Mouse (Mus musculus) midbrain, embryonic 14.5 days (tissue): Measurements from ENCODE around the gene Tom1l1. TPM values are rescaled to one million over a fixed set of nuclear protein-coding genes. Genes with fewer than 3 reads are reported as not detected.
A peak's percentile ranks its signal among the peaks of the same experiment; 100 is the strongest.

Source experiments
- ATAC-seq: fragments of 200-750 bp; cut with Nextera tagmentation; 2 replicates; pipeline ENCODE4 v1.8.0; 2017; ENCODE audit warnings: moderate number of reproducible peaks, moderate library complexity; ENCODE audit not compliant: low FRiP score, low TSS enrichment
- DNase-seq: peaks from one replicate; pipeline ENCODE4 v3.0.0-alpha.2; 2015
- H3K27ac ChIP-seq: fragments of 300-500 bp; sonication (generic); replicated peaks from 2 replicates; pipeline ENCODE4 v1.5.1; 2014; ENCODE audit warnings: mild to moderate bottlenecking, low read depth, low read length, moderate library complexity
- H3K27me3 ChIP-seq: fragments of 300-500 bp; sonication (generic); 2 replicates; pipeline ENCODE4 v1.6.1; 2014; ENCODE audit warnings: low read length, control low read depth, mixed read lengths; ENCODE audit not compliant: control insufficient read depth, insufficient read depth
- H3K36me3 ChIP-seq: fragments of 300-500 bp; sonication (generic); 2 replicates; pipeline ENCODE4 v1.6.1; 2014; ENCODE audit warnings: low read length, control low read depth; ENCODE audit not compliant: control insufficient read depth, insufficient read depth
- H3K4me1 ChIP-seq: fragments of 300-500 bp; sonication (generic); 2 replicates; pipeline ENCODE4 v1.6.1; 2014; ENCODE audit warnings: mild to moderate bottlenecking, antibody characterized with exemption, low read length, control low read depth; ENCODE audit not compliant: control insufficient read depth, insufficient read depth
- H3K4me2 ChIP-seq: fragments of 300-500 bp; sonication (generic); 2 replicates; pipeline ENCODE4 v1.6.1; 2014; ENCODE audit warnings: mild to moderate bottlenecking, low read length, moderate library complexity
- H3K4me3 ChIP-seq: fragments of 300-500 bp; sonication (generic); replicated peaks from 2 replicates; pipeline ENCODE4 v1.5.1; 2014; ENCODE audit warnings: low read depth, low read length
- H3K9ac ChIP-seq: fragments of 300-500 bp; sonication (generic); replicated peaks from 2 replicates; pipeline ENCODE4 v1.6.1; 2014; ENCODE audit warnings: mild to moderate bottlenecking, low read length, moderate library complexity
- H3K9me3 ChIP-seq: fragments of 300-500 bp; sonication (generic); 2 replicates; pipeline ENCODE4 v1.6.1; 2016; ENCODE audit warnings: low read length, control low read depth, mixed read lengths; ENCODE audit not compliant: control insufficient read depth
- WGBS: fragments of 180-500 bp; shearing (Covaris S2); extraction: QIAGEN DNeasy Blood & Tissue Kit; methylation state at CpG from one replicate; pipeline ENCODE4 v1.1.7; 2014; 5-methylcytosine and 5-hydroxymethylcytosine counted together
- polyA plus RNA-seq: library from polyadenylated mRNA; unstranded; fragments of >200 nt; fragmentation: Nextera tagmentation; extraction: Ambion mirVana; gene quantifications from 2 replicates; pipeline ENCODE4 v1.2.1, GENCODE M21; 2014

Tom1l1 gene
- polyA plus RNA-seq, 1 experiment from 2014 or later, result 16.9 TPM

DNA sequence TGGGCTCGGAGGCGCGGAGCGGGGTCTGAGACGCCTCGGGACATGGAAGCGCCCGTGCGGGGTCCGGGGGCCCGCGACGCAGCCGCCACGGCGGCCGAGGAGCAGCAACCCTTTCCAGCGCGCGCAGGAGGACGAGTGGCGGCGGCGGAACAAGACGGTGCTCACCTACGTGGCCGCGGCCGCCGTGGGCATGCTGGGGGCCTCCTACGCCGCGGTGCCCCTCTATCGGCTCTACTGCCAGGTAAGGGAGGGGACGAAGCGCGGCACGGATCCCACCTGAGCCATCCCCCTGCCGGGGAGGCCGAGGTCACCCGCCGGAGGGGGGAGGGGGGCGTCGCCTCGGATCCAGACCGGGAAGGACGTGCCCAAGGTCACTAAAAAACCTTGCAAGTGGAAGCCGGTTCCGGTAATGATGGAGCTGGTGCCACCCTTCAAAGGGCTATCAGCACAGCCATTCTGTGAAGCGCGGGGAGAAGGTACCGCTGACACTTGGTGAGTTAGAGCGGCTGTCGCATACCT, 49.8 kb downstream of the Tom1l1 start:
- no peak; the same call in 1 of the 2 replicates for ATAC-seq
- peaks cover 13% of the 10 kb centered on the region for H3K36me3 ChIP-seq
- H3K27ac ChIP-seq, result peak overlapping the region; percentile 96
- peak overlapping the region; percentile 99 for H3K4me3 ChIP-seq
- peaks cover 23% of the 10 kb centered on the region for H3K4me1 ChIP-seq
- WGBS, result under 1% methylated on average over 51 of the region's 54 CpGs
- no peaks in the 10 kb centered on the region for H3K9me3 ChIP-seq
- H3K27me3 ChIP-seq, result no peaks in the 10 kb centered on the region
- peak overlapping the region; percentile 73 for H3K4me2 ChIP-seq
- peak overlapping the region; percentile 99 for H3K9ac ChIP-seq
- DNase-seq, result peak; percentile 66

DNA sequence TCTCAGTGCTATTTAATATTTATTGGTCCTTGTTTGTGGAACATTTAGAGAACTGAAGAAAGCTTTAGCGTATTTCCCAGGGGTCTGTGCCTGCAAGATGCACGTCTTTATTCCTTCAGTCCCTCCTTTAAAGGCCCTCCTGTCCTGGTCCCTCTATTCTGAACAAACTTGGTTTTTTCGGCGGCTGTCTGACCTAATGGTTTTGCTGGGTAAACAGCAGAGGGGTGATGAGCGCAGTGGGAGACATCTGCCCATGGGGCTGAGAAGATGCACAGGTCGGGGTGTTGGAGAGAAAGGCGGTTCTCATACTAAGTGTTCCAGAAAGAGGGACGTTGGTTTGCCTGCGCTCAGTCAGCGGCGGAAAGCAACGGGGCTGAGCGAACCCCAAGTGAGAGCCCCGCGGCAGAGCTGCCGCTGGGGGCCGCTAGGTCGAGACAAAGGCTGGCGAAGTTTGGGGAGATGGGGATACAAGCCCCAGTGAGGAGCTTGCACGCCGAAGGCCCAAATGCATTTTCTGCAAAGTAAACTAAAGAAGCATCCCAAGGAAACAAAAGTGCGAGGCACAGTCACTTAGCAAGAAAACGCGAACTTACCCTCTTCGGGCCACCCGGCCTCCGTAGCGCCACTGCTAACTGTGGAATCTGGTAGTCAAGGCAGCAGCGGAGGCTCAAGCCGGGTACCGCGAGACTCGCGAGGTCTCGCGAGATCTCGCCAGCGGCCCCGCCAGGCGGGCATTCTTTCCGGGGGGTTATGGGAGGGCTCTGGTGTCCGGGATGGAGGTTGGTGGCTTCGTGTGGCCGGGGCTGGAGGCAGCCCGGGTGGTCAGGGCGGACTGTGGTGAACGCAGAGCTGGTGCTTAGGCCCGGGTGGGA, 50.5 kb downstream of the Tom1l1 start, which contains the start of the genes Stxbp4 and Cox11:
Gene Stxbp4, minus strand, starts transcription at position 645 of the 872 bp plus-strand sequence.
Gene Cox11, plus strand, starts transcription at position 734 of the 872 bp plus-strand sequence.
- peak within 1 kb of the TSS; percentile 99 for H3K9ac ChIP-seq
- peak; percentile 97 for ATAC-seq
- under 1% methylated on average over 48 of the region's 48 CpGs for WGBS

DNA sequence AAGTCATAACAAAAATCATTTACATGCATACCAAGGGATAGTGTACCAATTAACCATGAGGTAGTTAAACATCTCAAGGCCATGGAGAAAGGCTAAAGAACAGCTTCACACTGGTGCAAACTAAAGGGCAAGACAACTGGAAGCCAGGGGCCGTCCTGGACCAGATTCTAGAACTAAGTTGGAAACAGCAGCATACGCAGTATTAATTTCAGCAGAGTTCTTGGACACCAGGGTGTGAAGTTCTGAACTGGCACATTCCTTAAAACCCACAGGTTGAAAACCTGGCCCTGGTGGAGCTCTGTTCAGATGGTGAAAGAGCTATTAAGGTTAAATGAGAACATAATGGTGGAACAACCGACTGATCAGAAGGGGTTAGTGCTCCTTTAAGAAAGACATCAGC, 53.5 kb downstream of the Tom1l1 start:
- Histone ChIP-seq H3K27ac (no peak overlapping the region), H3K9me3 (no peaks in the 10 kb centered on the region), H3K27me3 (no peaks in the 10 kb centered on the region), H3K4me2 (no peak overlapping the region), H3K4me3 (no peak overlapping the region), H3K4me1 (peaks cover 15% of the 10 kb centered on the region), H3K36me3 (no peaks in the 10 kb centered on the region), H3K9ac (no peak overlapping the region)
- no peak for ATAC-seq
- 89% methylated on average over 3 of the region's 3 CpGs for WGBS
- DNase-seq, result no peak

More for the DNA sequence above, 50.5 kb downstream of the Tom1l1 start, which contains the start of the genes Stxbp4 and Cox11:
- H3K4me1 ChIP-seq, result peaks cover 23% of the 10 kb centered on the region
- peak within 1 kb of the TSS; percentile 73 for H3K4me2 ChIP-seq
- no peaks in the 10 kb centered on the region for H3K9me3 ChIP-seq
- H3K4me3 ChIP-seq, result peak within 1 kb of the TSS; percentile 99
- peak within 1 kb of the TSS; percentile 96 for H3K27ac ChIP-seq
- H3K36me3 ChIP-seq, result peaks cover 11% of the 10 kb centered on the region
- H3K27me3 ChIP-seq, result no peaks in the 10 kb centered on the region
- DNase-seq, result peak; percentile 99

DNA sequence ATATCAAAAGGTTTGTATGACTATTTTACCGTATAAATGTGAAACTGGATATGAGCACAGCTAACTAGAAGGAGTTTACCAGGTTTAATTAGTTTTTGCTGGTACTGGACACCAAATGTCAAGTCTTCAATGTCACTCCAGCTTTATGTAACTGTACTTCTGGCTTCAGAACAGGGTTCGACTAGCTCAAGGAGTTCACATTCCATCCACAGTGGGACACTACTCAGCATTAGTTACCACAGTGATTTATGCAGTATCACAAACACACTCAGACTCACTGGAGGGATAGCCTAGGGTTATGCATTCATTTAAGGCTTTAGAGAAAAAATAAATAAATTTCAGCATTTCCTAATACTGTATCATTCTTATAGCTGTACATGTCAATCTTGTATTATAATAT, 55.7 kb downstream of the Tom1l1 start:
- WGBS, result 89% methylated on average over 2 of the region's 2 CpGs
- Histone ChIP-seq H3K9ac (no peak overlapping the region), H3K36me3 (no peaks in the 10 kb centered on the region), H3K4me3 (no peak overlapping the region), H3K9me3 (no peaks in the 10 kb centered on the region), H3K4me1 (peaks cover 9% of the 10 kb centered on the region), H3K27me3 (no peaks in the 10 kb centered on the region), H3K4me2 (no peak overlapping the region), H3K27ac (no peak overlapping the region)
- DNase-seq, result no peak
- no peak for ATAC-seq

DNA sequence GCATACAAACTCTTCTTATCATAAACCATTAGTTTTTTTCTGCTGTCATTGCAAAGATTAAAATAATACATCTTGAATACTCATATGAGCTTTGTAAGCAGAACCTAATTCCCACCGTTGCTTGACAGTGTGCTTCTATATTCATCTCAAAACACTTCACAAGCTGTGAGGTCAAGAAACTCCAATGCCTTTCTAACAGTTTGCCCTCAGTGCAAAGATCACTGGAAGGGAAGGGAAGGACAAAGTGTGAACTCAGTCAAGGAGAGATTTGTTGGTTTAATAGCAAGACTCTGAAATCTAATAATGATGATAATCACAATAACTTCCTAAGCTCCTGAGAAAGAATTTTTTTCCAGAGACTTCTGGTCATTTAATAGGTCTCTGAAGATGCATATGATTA, 60.4 kb downstream of the Tom1l1 start:
- Histone ChIP-seq H3K4me2 (no peak overlapping the region), H3K36me3 (no peaks in the 10 kb centered on the region), H3K4me3 (no peak overlapping the region), H3K9ac (no peak overlapping the region), H3K27ac (no peak overlapping the region), H3K27me3 (no peaks in the 10 kb centered on the region), H3K4me1 (no peaks in the 10 kb centered on the region), H3K9me3 (no peaks in the 10 kb centered on the region)
- DNase-seq, result no peak
- ATAC-seq, result no peak
- 87% methylated on average over 1 of the region's 1 CpGs for WGBS

DNA sequence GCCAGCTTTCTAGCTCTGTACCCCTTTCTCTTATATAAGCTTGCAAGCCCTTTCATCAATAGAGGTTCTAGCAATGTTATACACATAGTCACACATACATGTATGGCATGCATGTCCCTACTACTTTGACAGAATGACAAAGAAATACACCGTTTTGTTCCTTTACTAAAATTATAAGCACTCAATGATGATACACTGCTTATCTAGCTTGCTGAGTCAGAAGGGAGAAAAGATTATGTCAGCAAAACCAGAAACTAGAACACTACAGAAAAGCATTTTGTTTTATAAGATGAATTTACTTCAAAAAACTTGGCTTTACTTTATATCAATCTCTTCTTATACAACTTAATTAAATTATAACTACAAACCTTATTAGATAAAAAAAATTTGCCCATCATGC, 63.0 kb downstream of the Tom1l1 start:
- Histone ChIP-seq H3K4me1 (no peaks in the 10 kb centered on the region), H3K27me3 (no peaks in the 10 kb centered on the region), H3K9me3 (no peaks in the 10 kb centered on the region), H3K36me3 (peaks cover 7% of the 10 kb centered on the region; the same call in 1 of the 2 replicates), H3K27ac (no peak overlapping the region), H3K9ac (no peak overlapping the region), H3K4me2 (no peak overlapping the region), H3K4me3 (no peak overlapping the region)
- no peak for ATAC-seq
- no peak for DNase-seq
- 85% methylated on average over 1 of the region's 1 CpGs for WGBS

DNA sequence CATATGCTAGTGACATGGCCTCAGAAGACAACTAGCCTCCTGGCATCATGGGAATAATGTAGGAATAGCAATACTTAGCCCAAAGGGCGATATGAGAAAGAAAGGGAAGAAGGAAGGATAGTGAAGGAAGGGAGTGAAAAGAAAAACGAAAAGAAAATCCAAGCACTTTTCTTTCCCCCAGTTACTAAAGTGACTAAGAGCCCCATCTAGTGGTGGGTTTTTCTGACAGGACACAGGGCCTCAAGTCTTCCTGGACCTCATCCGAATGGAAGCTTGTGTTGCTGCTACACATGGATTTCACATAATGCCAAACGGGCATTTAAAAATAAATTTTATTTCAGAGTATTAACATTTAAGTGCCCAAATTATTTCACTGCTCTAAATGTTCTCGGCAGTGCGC, 64.7 kb downstream of the Tom1l1 start:
- Histone ChIP-seq H3K27me3 (no peaks in the 10 kb centered on the region), H3K27ac (no peak overlapping the region), H3K9me3 (no peaks in the 10 kb centered on the region), H3K4me3 (no peak overlapping the region), H3K36me3 (peaks cover 12% of the 10 kb centered on the region; the same call in 1 of the 2 replicates), H3K4me2 (no peak overlapping the region), H3K4me1 (no peaks in the 10 kb centered on the region), H3K9ac (no peak overlapping the region)
- peak; percentile 82 for DNase-seq
- WGBS, result 63% methylated on average over 6 of the region's 6 CpGs
- no peak for ATAC-seq

DNA sequence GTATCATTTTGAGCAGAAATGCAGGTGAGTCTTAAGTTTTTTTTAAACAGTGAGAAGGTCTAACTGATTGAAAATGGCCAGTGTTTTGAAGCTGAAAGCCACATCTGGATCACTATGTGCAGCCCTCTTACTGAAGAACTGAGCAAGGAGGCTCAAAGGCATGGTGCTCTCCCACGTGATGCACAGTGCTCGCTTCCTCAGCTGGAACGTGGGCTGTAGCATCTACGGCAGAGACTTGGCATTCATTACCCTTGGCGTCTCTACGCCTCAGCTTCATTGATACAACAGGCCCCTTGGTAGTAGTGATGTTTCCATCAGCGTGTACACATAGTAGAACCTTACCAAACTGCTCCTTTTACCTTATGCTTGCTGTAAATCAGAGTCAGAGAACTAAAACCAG, 65.7 kb downstream of the Tom1l1 start:
- Histone ChIP-seq H3K27me3 (no peaks in the 10 kb centered on the region), H3K27ac (no peak overlapping the region), H3K4me1 (no peaks in the 10 kb centered on the region), H3K9me3 (no peaks in the 10 kb centered on the region), H3K36me3 (peaks cover 19% of the 10 kb centered on the region; the same call in 1 of the 2 replicates), H3K9ac (no peak overlapping the region), H3K4me2 (no peak overlapping the region), H3K4me3 (no peak overlapping the region)
- ATAC-seq (no peak), DNase-seq (no peak)
- 93% methylated on average over 7 of the region's 7 CpGs for WGBS
